Mouse (Mus musculus) embryonic facial prominence, embryonic 10.5 days (tissue): ENCODE results near the gene Fam117a. TPM values are rescaled to one million over a fixed set of nuclear protein-coding genes. Genes with fewer than 3 reads are reported as not detected.
A peak's percentile ranks its signal among the peaks of the same experiment; 100 is the strongest.

Experiments
- DNase-seq: peaks from one replicate; pipeline ENCODE4 v3.0.0-alpha.2; 2017; ENCODE audit warnings: low spot score
- H3K27ac ChIP-seq: fragments of 300-500 bp; sonication (generic); replicated peaks from 2 replicates; pipeline ENCODE4 v1.5.1; 2016; ENCODE audit warnings: mild to moderate bottlenecking
- H3K27me3 ChIP-seq: fragments of 300-500 bp; sonication (generic); replicated peaks from 2 replicates; pipeline ENCODE4 v1.6.1; 2016; ENCODE audit warnings: low read depth, mild to moderate bottlenecking; ENCODE audit not compliant: poor library complexity, severe bottlenecking
- H3K36me3 ChIP-seq: fragments of 300-500 bp; sonication (generic); replicated peaks from 2 replicates; pipeline ENCODE4 v1.6.1; 2016; ENCODE audit warnings: mild to moderate bottlenecking, moderate library complexity
- H3K4me1 ChIP-seq: fragments of 300-500 bp; sonication (generic); 2 replicates; pipeline ENCODE4 v1.6.1; 2016
- H3K4me3 ChIP-seq: fragments of 300-500 bp; sonication (generic); 2 replicates; pipeline ENCODE4 v1.5.1; 2016; ENCODE audit warnings: mild to moderate bottlenecking, moderate library complexity
- H3K9me3 ChIP-seq: fragments of 300-500 bp; sonication (generic); 2 replicates; pipeline ENCODE4 v1.6.1; 2016; ENCODE audit warnings: mild to moderate bottlenecking
- WGBS: fragments of 180-500 bp; shearing (Covaris S2); methylation state at CpG from one replicate; pipeline ENCODE4 v1.1.7; 2016; 5-methylcytosine and 5-hydroxymethylcytosine counted together
- polyA plus RNA-seq: library from polyadenylated mRNA; unstranded; fragments of >200 nt; fragmentation: Nextera tagmentation; extraction: Ambion mirVana; gene quantifications from 2 replicates; pipeline ENCODE4 v1.2.1, GENCODE M21; 2016

The Fam117a gene
- polyA plus RNA-seq: 10.9 and 11.9 TPM in 2 replicates

GRCm38 (mm10) chr11:95336568-95337128 is at the start of gene Fam117a:
Fam117a (plus strand) TSS chr11:95337018.
- H3K27me3 ChIP-seq: peaks cover 6% of the 10 kb centered on the region; the same call in 1 of the 2 replicates
- no peaks in the 10 kb centered on the region for H3K9me3 ChIP-seq
- H3K4me1 ChIP-seq: peaks cover 49% of the 10 kb centered on the region
- 1% methylated on average over 27 of the region's 27 CpGs for WGBS
- peak within 1 kb of the TSS; percentile 90 for H3K27ac ChIP-seq
- no peaks in the 10 kb centered on the region for H3K36me3 ChIP-seq
- peak; percentile 94 for DNase-seq
- H3K4me3 ChIP-seq: peak within 1 kb of the TSS; percentile 93

GRCm38 (mm10) chr11:95291998-95292397 is 44.8 kb upstream of the Fam117a start:
- Histone ChIP-seq H3K27ac (no peak overlapping the region), H3K4me3 (no peak overlapping the region), H3K27me3 (no peaks in the 10 kb centered on the region), H3K9me3 (no peaks in the 10 kb centered on the region), H3K36me3 (peaks cover 93% of the 10 kb centered on the region), H3K4me1 (no peaks in the 10 kb centered on the region)
- WGBS: 84% methylated on average over 4 of the region's 4 CpGs
- no peak for DNase-seq

- no peak overlapping the region for H3K4me3 ChIP-seq
- no peaks in the 10 kb centered on the region for H3K27me3 ChIP-seq
- H3K9me3 ChIP-seq: no peaks in the 10 kb centered on the region
- no peak for DNase-seq
- no peaks in the 10 kb centered on the region for H3K4me1 ChIP-seq
- 92% methylated on average over 8 of the region's 8 CpGs for WGBS
- no peak overlapping the region for H3K27ac ChIP-seq
- H3K36me3 ChIP-seq: peaks cover 93% of the 10 kb centered on the region
These were observed 43.7 kb upstream of the Fam117a start for GRCm38 (mm10) chr11:95293017-95293624.

GRCm38 (mm10) chr11:95295736-95296135 is 41.1 kb upstream of the Fam117a start:
- no peak for DNase-seq
- Histone ChIP-seq H3K4me1 (no peaks in the 10 kb centered on the region), H3K27ac (no peak overlapping the region), H3K27me3 (no peaks in the 10 kb centered on the region), H3K9me3 (no peaks in the 10 kb centered on the region), H3K36me3 (peaks cover 93% of the 10 kb centered on the region), H3K4me3 (no peak overlapping the region)
- 94% methylated on average over 13 of the region's 13 CpGs for WGBS

GRCm38 (mm10) chr11:95298146-95298545 is 38.7 kb upstream of the Fam117a start:
- H3K9me3 ChIP-seq: no peaks in the 10 kb centered on the region
- no peak overlapping the region for H3K4me3 ChIP-seq
- peaks cover 93% of the 10 kb centered on the region for H3K36me3 ChIP-seq
- 16% methylated on average over 2 of the region's 2 CpGs for WGBS
- no peaks in the 10 kb centered on the region for H3K4me1 ChIP-seq
- H3K27me3 ChIP-seq: no peaks in the 10 kb centered on the region
- peak; percentile 32 for DNase-seq
- no peak overlapping the region for H3K27ac ChIP-seq

GRCm38 (mm10) chr11:95299886-95300285 is 36.9 kb upstream of the Fam117a start:
- no peak for DNase-seq
- no peaks in the 10 kb centered on the region for H3K4me1 ChIP-seq
- H3K27me3 ChIP-seq: no peaks in the 10 kb centered on the region
- no peaks in the 10 kb centered on the region for H3K9me3 ChIP-seq
- peaks cover 93% of the 10 kb centered on the region for H3K36me3 ChIP-seq
- 93% methylated on average over 12 of the region's 12 CpGs for WGBS
- H3K27ac ChIP-seq: no peak overlapping the region
- no peak overlapping the region for H3K4me3 ChIP-seq

GRCm38 (mm10) chr11:95301772-95302171 is 35.0 kb upstream of the Fam117a start:
- H3K36me3 ChIP-seq: peaks cover 98% of the 10 kb centered on the region
- no peak overlapping the region for H3K27ac ChIP-seq
- H3K4me3 ChIP-seq: no peak overlapping the region
- WGBS: 90% methylated on average over 3 of the region's 3 CpGs
- H3K4me1 ChIP-seq: no peaks in the 10 kb centered on the region
- no peak for DNase-seq
- no peaks in the 10 kb centered on the region for H3K9me3 ChIP-seq
- H3K27me3 ChIP-seq: no peaks in the 10 kb centered on the region

- H3K27ac ChIP-seq: no peak overlapping the region
- 91% methylated on average over 7 of the region's 7 CpGs for WGBS
- no peaks in the 10 kb centered on the region for H3K9me3 ChIP-seq
- DNase-seq: no peak
- no peak overlapping the region for H3K4me3 ChIP-seq
- H3K36me3 ChIP-seq: peaks cover 62% of the 10 kb centered on the region
- no peaks in the 10 kb centered on the region for H3K27me3 ChIP-seq
- peaks cover 12% of the 10 kb centered on the region for H3K4me1 ChIP-seq
These were observed 31.2 kb upstream of the Fam117a start for GRCm38 (mm10) chr11:95305600-95305999.

- WGBS: 85% methylated on average over 8 of the region's 8 CpGs
- H3K4me1 ChIP-seq: peaks cover 21% of the 10 kb centered on the region
- no peak for DNase-seq
- peaks cover 43% of the 10 kb centered on the region for H3K36me3 ChIP-seq
- H3K27ac ChIP-seq: no peak overlapping the region
- H3K9me3 ChIP-seq: no peaks in the 10 kb centered on the region
- H3K4me3 ChIP-seq: no peak overlapping the region
- H3K27me3 ChIP-seq: no peaks in the 10 kb centered on the region
These were observed 29.3 kb upstream of the Fam117a start for GRCm38 (mm10) chr11:95307526-95307925.

- peak; percentile 98 for DNase-seq
- H3K4me3 ChIP-seq: peak overlapping the region; percentile 93
- peaks cover 21% of the 10 kb centered on the region for H3K4me1 ChIP-seq
- WGBS: under 1% methylated on average over 37 of the region's 37 CpGs
- peak overlapping the region; percentile 99 for H3K27ac ChIP-seq
- no peaks in the 10 kb centered on the region for H3K9me3 ChIP-seq
- H3K27me3 ChIP-seq: no peaks in the 10 kb centered on the region
- peaks cover 23% of the 10 kb centered on the region for H3K36me3 ChIP-seq
These were observed 27.3 kb upstream of the Fam117a start for GRCm38 (mm10) chr11:95309510-95310006.

GRCm38 (mm10) chr11:95310007-95310647 is 26.7 kb upstream of the Fam117a start, which contains the start of gene Kat7:
Kat7 (minus strand) TSS chr11:95310246.
- peak within 1 kb of the TSS; percentile 99 for H3K27ac ChIP-seq
- peak; percentile 97 for DNase-seq
- under 1% methylated on average over 42 of the region's 42 CpGs for WGBS
- peaks cover 17% of the 10 kb centered on the region for H3K36me3 ChIP-seq
- H3K27me3 ChIP-seq: no peaks in the 10 kb centered on the region
- H3K9me3 ChIP-seq: no peaks in the 10 kb centered on the region
- peak within 1 kb of the TSS; percentile 93 for H3K4me3 ChIP-seq
- H3K4me1 ChIP-seq: peaks cover 21% of the 10 kb centered on the region

- Histone ChIP-seq H3K36me3 (peaks cover 10% of the 10 kb centered on the region), H3K27ac (peak overlapping the region; percentile 99), H3K9me3 (no peaks in the 10 kb centered on the region), H3K4me1 (peaks cover 21% of the 10 kb centered on the region), H3K27me3 (no peaks in the 10 kb centered on the region), H3K4me3 (peak overlapping the region; percentile 93)
- WGBS: 4% methylated on average over 17 of the region's 17 CpGs
- DNase-seq: no peak
These were observed 26.0 kb upstream of the Fam117a start for GRCm38 (mm10) chr11:95310648-95311424.
